Mouse (Mus musculus) forebrain, embryonic 13.5 days (tissue): ENCODE measurements around the gene Mfap3l. TPM values are rescaled to one million over a fixed set of nuclear protein-coding genes. Genes with fewer than 3 reads are reported as not detected.

Source experiments
- ATAC-seq: fragments of 200-750 bp; cut with Nextera tagmentation; 2 replicates; pipeline ENCODE4 v1.8.0; 2017
- H3K27ac ChIP-seq: fragments of 300-500 bp; sonication (generic); 2 replicates; pipeline ENCODE4 v1.5.1; 2015; ENCODE audit warnings: inconsistent platforms, mild to moderate bottlenecking, moderate library complexity
- H3K27me3 ChIP-seq: fragments of 300-500 bp; sonication (generic); 2 replicates; pipeline ENCODE4 v1.6.1; 2015; ENCODE audit warnings: mild to moderate bottlenecking, inconsistent platforms
- H3K36me3 ChIP-seq: fragments of 300-500 bp; sonication (generic); 2 replicates; pipeline ENCODE4 v1.6.1; 2015; ENCODE audit warnings: mild to moderate bottlenecking, inconsistent platforms; ENCODE audit not compliant: poor library complexity, severe bottlenecking
- H3K4me1 ChIP-seq: fragments of 300-500 bp; sonication (generic); 2 replicates; pipeline ENCODE4 v1.6.1; 2015; ENCODE audit warnings: inconsistent platforms
- H3K4me2 ChIP-seq: fragments of 300-500 bp; sonication (generic); 2 replicates; pipeline ENCODE4 v1.6.1; 2015; ENCODE audit warnings: inconsistent platforms, mild to moderate bottlenecking, moderate library complexity
- H3K4me3 ChIP-seq: fragments of 300-500 bp; sonication (generic); 2 replicates; pipeline ENCODE4 v1.5.1; 2015; ENCODE audit warnings: mild to moderate bottlenecking, inconsistent platforms
- H3K9ac ChIP-seq: fragments of 300-500 bp; sonication (generic); 2 replicates; pipeline ENCODE4 v1.6.1; 2015; ENCODE audit warnings: mild to moderate bottlenecking, inconsistent platforms
- H3K9me3 ChIP-seq: fragments of 300-500 bp; sonication (generic); replicated peaks from 2 replicates; pipeline ENCODE4 v1.6.1; 2016; ENCODE audit warnings: inconsistent platforms
- WGBS: fragments of 180-500 bp; shearing (Covaris S2); methylation state at CpG from one replicate; pipeline ENCODE4 v1.1.7; 2015; 5-methylcytosine and 5-hydroxymethylcytosine counted together
- polyA plus RNA-seq: library from polyadenylated mRNA; unstranded; fragments of >200 nt; fragmentation: Nextera tagmentation; extraction: Ambion mirVana; gene quantifications from 2 replicates; pipeline ENCODE4 v1.2.1, GENCODE M21; 2015

The Mfap3l gene
- polyA plus RNA-seq, 1 experiment from 2014 or later, result 0.67 TPM

DNA sequence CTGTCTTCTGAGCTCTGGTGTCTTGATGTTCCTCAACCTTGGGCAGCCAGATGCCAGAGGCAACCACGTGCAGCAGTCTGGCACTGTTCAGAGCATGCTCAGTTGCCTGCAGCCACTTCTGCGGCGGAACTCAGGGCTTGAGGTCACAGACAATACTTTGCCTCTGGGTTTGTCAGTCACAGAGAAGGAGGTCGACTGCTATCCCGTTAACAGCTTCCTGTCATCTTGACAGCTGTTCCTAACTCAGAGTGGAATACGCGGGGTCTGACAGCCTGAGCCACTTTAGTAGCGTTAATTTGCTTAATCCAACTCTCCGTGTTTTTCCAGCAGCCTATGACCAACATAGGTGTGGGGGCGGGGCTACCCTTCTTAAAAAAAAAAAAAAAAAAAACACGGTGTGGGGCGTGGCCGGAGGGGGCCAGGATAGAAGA, 1.1 kb upstream of the Mfap3l start:
- under 1% methylated on average over 13 of the region's 13 CpGs for WGBS
- H3K9ac ChIP-seq, result no peak overlapping the region
- ATAC-seq, result peak; percentile 27
- H3K4me3 ChIP-seq, result peak overlapping the region; percentile 66
- peaks cover 19% of the 10 kb centered on the region for H3K4me1 ChIP-seq
- H3K27me3 ChIP-seq, result peaks cover 13% of the 10 kb centered on the region
- H3K4me2 ChIP-seq, result peak overlapping the region; percentile 100
- no peak overlapping the region for H3K27ac ChIP-seq
- H3K36me3 ChIP-seq, result no peaks in the 10 kb centered on the region
- H3K9me3 ChIP-seq, result no peaks in the 10 kb centered on the region

DNA sequence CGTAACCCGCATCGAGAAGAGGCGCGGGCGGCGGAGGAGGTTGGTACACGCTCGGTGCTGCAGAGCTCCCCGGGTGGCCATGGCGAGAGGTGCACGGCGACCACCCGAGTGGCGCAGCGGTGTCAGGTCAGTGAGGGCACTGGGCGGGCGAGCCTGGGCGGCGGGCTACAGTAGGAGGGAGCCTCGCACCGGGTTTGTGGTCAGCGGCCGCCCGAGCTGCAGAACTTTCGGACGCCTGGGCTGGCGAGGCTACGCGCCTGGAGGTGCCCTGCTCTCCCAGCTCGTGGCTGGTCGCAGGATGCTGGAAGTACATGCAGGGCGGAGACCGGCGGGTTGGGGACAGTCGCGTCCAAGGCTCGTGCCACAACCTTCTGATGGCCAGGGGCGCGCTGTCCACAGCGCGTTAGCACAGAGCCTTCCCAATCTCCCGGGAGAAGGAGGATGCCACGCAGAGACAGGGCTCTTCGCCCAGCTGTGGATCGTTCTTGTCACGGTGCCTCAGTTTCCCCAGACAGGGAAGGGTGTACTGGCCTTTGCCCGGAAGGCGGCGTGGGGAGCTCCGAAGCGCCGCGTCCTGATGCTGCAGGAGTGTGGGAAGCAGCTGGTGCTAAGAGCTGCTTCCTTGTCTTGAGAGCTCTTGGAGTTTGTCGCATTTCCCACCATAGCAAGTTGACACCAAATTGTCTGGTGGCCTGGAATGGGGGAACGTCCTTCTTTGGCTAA, 467 bp downstream of the Mfap3l start:
- WGBS, result under 1% methylated on average over 56 of the region's 56 CpGs
- Histone ChIP-seq H3K4me1 (peaks cover 19% of the 10 kb centered on the region), H3K27me3 (peaks cover 13% of the 10 kb centered on the region), H3K27ac (peak overlapping the region; percentile 48), H3K4me2 (peak overlapping the region; percentile 100), H3K9ac (peak overlapping the region; percentile 82), H3K9me3 (no peaks in the 10 kb centered on the region), H3K36me3 (no peaks in the 10 kb centered on the region), H3K4me3 (peak overlapping the region; percentile 66)
- no peak; the same call in none of the 2 replicates for ATAC-seq

DNA sequence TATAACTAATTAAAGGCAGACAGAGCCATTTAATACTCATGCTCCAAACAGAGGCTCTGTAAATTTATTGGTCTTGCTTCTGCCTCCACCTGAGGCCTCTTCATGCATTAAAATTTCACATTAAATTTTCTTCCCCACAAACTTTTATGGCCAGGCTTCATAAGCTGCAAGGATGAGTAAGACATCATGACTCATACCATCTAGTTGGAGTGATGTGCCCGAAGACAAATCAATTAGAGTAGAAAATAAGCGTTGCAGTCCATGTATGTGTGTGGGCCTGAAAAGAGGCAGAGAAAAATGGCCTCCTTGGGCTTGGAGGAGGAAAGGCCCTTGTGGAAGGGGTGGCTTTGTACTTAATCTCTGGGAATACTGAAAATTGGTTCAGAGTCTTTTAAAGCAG, 2.3 kb downstream of the Mfap3l start:
- 90% methylated on average over 2 of the region's 2 CpGs for WGBS
- Histone ChIP-seq H3K4me3 (no peak overlapping the region), H3K27me3 (peaks cover 9% of the 10 kb centered on the region), H3K36me3 (no peaks in the 10 kb centered on the region), H3K9ac (no peak overlapping the region), H3K4me2 (no peak overlapping the region), H3K9me3 (no peaks in the 10 kb centered on the region), H3K27ac (no peak overlapping the region), H3K4me1 (peaks cover 19% of the 10 kb centered on the region)
- no peak for ATAC-seq

DNA sequence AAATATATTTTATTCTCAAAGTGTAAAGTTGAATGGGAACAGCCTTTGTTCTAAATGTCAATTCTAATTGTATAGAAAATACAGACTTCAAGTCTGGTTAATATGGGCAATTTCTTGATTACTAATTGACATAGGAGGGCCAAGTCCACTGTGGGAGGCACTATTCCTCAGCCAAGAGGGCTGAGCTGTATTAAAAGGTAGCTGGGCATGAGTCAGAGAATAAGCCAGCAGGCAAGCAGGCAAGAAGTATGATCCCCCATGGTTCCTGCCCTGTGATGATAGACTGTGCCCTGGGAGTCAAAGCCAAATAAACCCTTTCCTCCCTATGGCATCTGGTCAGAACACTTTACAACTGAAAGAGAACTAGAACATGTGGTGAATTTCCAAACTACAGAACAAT, 3.2 kb downstream of the Mfap3l start:
- Histone ChIP-seq H3K9ac (no peak overlapping the region), H3K4me2 (no peak overlapping the region), H3K27ac (no peak overlapping the region), H3K4me1 (peaks cover 19% of the 10 kb centered on the region), H3K27me3 (no peaks in the 10 kb centered on the region), H3K9me3 (no peaks in the 10 kb centered on the region), H3K36me3 (no peaks in the 10 kb centered on the region), H3K4me3 (no peak overlapping the region)
- no peak for ATAC-seq

DNA sequence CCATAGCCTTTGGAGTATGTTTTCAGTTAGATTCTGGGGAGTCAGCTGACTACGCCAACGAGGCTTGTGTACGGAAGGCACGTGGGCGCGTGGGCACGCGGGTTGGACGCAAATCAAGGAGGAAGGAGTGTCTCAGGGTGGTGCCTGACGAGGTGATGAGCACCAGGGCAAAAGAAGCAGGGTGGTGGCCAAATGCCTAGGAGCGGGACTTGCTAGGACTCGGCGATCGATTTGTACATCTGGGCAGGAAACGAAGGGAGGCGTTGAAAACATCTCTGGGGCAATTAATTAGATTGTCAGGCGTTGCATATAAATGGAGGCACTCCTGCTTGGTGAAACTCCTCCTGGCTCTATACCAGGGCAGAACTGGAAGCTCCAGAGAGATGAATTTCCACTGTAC, 7.4 kb downstream of the Mfap3l start:
- Histone ChIP-seq H3K4me2 (no peak overlapping the region), H3K4me1 (peaks cover 5% of the 10 kb centered on the region), H3K27ac (no peak overlapping the region), H3K36me3 (no peaks in the 10 kb centered on the region), H3K27me3 (no peaks in the 10 kb centered on the region), H3K4me3 (no peak overlapping the region), H3K9me3 (no peaks in the 10 kb centered on the region), H3K9ac (no peak overlapping the region)
- 88% methylated on average over 17 of the region's 17 CpGs for whole genome bisulfite sequencing
- ATAC-seq, result no peak

DNA sequence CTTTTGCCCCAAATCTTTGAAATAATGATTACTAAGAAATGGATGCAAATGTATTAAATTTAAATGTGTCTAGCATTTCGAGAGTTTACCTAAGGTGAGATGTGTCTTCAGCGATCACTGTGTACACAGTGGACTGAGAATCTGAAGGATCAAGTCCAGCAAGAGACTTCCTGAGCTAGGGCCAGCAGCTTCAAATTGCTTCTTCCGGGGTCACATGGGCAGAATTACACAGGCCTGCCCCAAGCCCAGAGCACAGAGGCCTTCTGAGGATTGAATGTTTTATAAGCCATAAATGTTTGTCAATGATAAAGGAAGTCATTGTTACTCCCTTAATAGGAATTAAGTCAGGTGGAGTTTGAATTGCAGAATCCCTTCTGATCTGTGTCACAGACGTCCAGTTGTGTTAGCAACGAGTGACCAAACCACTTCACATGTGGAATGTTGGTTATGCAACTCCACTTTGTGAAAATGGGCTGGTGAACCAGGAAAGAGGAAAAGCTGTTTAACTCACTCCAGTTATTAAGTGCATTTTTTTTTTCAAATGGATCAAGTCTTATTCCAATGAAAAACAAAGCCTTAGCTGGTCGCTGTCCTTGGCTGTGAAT, 10.9 kb downstream of the Mfap3l start:
- H3K9ac ChIP-seq, result no peak overlapping the region
- no peak overlapping the region for H3K4me3 ChIP-seq
- no peaks in the 10 kb centered on the region for H3K27me3 ChIP-seq
- H3K9me3 ChIP-seq, result no peaks in the 10 kb centered on the region
- H3K27ac ChIP-seq, result no peak overlapping the region
- 78% methylated on average over 6 of the region's 6 CpGs for WGBS
- H3K36me3 ChIP-seq, result no peaks in the 10 kb centered on the region
- H3K4me2 ChIP-seq, result no peak overlapping the region
- ATAC-seq, result no peak
- peaks cover 8% of the 10 kb centered on the region for H3K4me1 ChIP-seq

DNA sequence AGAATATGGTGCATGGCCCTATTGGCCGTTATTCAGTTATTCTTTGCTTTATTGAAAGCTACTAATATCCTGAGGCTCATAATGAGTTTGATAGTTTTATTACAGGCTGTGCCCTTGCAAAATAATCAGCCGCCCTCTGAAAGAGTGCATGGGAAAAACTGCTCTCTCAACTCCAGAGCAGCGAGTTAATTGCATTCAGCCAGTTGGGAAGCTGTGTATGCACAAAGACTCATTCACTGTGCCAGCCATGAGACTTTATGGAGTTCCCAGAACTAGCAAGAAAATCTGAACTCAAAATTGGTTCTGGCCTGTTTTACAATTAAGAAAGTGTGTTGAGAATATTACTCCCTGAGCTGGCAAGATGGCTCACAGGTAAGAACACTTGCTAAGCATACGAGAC, 12.5 kb downstream of the Mfap3l start:
- Histone ChIP-seq H3K4me1 (peaks cover 8% of the 10 kb centered on the region), H3K9ac (no peak overlapping the region), H3K27me3 (no peaks in the 10 kb centered on the region), H3K9me3 (no peaks in the 10 kb centered on the region), H3K27ac (no peak overlapping the region), H3K36me3 (no peaks in the 10 kb centered on the region), H3K4me2 (no peak overlapping the region), H3K4me3 (no peak overlapping the region)
- 42% methylated on average over 4 of the region's 4 CpGs for WGBS
- ATAC-seq, result no peak

DNA sequence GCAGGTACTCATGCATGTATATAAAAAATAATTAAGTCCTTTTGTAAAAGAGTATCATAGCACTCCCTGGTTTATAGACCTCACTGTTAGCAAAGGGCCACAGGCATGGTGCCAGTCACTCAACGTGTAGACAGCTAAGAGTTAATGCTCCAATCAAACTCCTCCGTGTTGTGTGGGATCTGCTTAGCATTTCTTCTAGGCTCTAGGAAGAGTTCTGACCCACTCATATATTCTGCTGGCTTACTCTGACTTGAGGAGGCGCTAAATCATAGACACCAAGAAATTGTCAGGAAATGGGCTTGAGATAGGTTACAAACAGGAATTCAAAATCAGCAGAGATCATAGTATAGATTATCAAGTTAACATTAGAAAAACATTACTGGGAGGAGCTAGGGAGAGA, 13.3 kb downstream of the Mfap3l start:
- no peak overlapping the region for H3K4me3 ChIP-seq
- H3K4me1 ChIP-seq, result peaks cover 8% of the 10 kb centered on the region
- no peaks in the 10 kb centered on the region for H3K27me3 ChIP-seq
- no peak for ATAC-seq
- H3K36me3 ChIP-seq, result no peaks in the 10 kb centered on the region
- H3K27ac ChIP-seq, result no peak overlapping the region
- no peaks in the 10 kb centered on the region for H3K9me3 ChIP-seq
- no peak overlapping the region for H3K9ac ChIP-seq
- H3K4me2 ChIP-seq, result no peak overlapping the region
- WGBS, result 80% methylated on average over 3 of the region's 3 CpGs

DNA sequence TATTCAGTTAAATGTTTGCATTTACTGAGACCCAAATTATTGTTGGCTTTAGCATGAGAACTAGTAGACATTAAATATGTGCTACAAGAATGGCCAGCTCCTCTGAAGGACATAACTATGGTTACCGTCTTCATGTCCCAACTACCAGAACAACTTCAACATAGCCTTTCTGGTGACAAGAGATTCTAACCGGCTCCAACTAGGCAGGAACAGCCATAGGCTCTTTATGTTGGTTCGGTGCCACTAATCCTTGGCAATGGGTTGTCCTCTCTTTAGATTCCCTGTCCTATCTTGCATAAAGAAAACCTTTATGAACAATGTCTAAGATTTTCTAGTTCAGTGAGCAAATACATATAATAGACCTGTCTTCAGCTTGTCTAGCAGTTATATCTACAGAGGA, 14.7 kb downstream of the Mfap3l start:
- no peak overlapping the region for H3K4me2 ChIP-seq
- H3K27me3 ChIP-seq, result no peaks in the 10 kb centered on the region
- no peak overlapping the region for H3K9ac ChIP-seq
- ATAC-seq, result no peak
- H3K36me3 ChIP-seq, result no peaks in the 10 kb centered on the region
- no peak overlapping the region for H3K4me3 ChIP-seq
- H3K4me1 ChIP-seq, result peaks cover 8% of the 10 kb centered on the region
- H3K9me3 ChIP-seq, result no peaks in the 10 kb centered on the region
- H3K27ac ChIP-seq, result no peak overlapping the region
- WGBS, result 85% methylated on average over 3 of the region's 3 CpGs

DNA sequence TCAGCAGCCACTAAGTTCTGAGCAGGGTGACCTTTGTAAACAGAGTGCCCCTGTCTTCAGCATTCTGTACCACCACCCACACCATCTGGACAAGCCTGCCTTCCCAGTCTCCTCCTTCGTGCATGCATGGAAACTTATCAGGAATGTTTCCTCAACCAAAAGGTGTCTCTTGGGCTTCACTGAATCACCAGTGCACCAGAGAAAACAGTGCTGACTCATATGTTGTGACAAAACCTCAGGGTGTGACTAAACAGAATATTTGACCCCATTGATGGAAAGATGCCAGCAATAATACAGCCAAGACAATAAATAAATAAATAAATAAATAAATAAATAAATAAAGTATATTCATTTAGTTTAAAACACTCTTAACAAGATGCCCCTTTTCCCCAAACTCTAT, 16.5 kb downstream of the Mfap3l start:
- Histone ChIP-seq H3K4me1 (peaks cover 8% of the 10 kb centered on the region), H3K4me3 (no peak overlapping the region), H3K27ac (no peak overlapping the region), H3K9me3 (no peaks in the 10 kb centered on the region), H3K27me3 (no peaks in the 10 kb centered on the region), H3K36me3 (no peaks in the 10 kb centered on the region), H3K4me2 (no peak overlapping the region), H3K9ac (no peak overlapping the region)
- WGBS, result 80% methylated on average over 1 of the region's 1 CpGs
- ATAC-seq, result no peak

DNA sequence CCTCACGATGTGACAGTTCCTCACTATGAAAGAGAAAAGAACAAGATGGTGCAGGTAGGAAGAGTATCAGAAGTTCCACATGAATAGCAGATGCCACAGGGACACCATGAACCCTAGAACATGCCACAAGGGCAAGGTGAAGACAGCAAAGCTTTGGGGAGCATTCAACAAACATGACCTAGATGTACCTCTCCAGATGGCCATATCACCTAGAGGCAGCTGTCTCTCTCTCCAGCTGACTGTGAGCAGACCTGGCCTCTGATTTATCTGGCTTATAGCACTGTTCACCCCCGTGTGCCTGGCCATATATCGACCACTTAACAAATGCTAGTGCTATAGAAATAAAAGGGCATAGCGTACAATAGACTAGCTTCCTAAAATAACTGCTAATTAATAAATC, 17.5 kb downstream of the Mfap3l start:
- Histone ChIP-seq H3K36me3 (no peaks in the 10 kb centered on the region), H3K9ac (no peak overlapping the region), H3K4me3 (no peak overlapping the region), H3K4me1 (peaks cover 2% of the 10 kb centered on the region), H3K27ac (no peak overlapping the region), H3K27me3 (no peaks in the 10 kb centered on the region), H3K4me2 (no peak overlapping the region), H3K9me3 (no peaks in the 10 kb centered on the region)
- ATAC-seq, result no peak
- WGBS, result 84% methylated on average over 4 of the region's 4 CpGs

DNA sequence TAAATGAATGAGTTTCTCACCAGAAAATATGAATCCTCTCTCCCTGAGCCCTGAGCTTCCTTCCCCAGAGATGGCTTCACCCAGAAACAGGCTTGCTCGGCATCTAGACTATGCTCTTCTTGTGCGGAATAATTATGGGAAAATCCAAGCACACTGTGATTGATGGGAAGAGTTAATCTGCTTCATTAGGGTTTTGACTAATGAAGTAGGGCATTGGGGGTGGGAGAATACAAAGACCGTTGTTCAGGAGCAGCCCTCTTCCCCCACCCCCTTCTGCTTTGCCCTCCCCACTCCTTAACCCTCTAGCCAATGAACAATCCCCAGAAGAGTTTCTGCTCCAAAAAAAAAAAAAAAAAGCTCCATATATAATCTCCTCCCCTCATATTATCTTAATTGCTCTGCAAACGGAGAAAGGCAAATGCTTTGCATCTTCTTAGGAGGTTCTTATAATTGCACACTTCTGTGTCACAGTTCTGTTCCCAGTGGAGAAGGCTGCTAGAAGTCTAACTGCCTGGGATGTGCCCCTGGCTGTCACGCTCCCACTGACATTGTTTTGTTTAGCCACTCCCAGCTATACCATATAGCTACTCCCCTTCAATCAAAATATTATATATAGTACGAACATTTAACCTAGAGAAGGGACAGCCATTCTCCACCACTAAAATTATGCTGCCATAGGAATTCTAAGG, 24.9 kb downstream of the Mfap3l start:
- Histone ChIP-seq H3K4me2 (peak overlapping the region; percentile 26), H3K4me3 (no peak overlapping the region), H3K27ac (no peak overlapping the region), H3K9me3 (no peaks in the 10 kb centered on the region), H3K27me3 (no peaks in the 10 kb centered on the region), H3K4me1 (peaks cover 22% of the 10 kb centered on the region), H3K9ac (no peak overlapping the region), H3K36me3 (no peaks in the 10 kb centered on the region)
- 22% methylated on average over 6 of the region's 6 CpGs for WGBS
- ATAC-seq, result peak; percentile 89
